Mouse (Mus musculus) brain, embryonic 14.5 days (tissue): ENCODE results near the gene Ap1g2.

Experiments used
- CTCF ChIP-seq: fragments of 200-500 bp; IDR thresholded peaks from 2 replicates; pipeline ENCODE4 v1.5.1; 2012; ENCODE audit warnings: inconsistent platforms, mild to moderate bottlenecking, moderate library complexity, borderline replicate concordance; ENCODE audit not compliant: insufficient read depth, insufficient read length; ENCODE audit errors: extremely low read depth
- POLR2A ChIP-seq: fragments of 200-500 bp; IDR thresholded peaks from 2 replicates; pipeline ENCODE4 v1.6.1; 2012; ENCODE audit warnings: mild to moderate bottlenecking, inconsistent platforms, borderline replicate concordance; ENCODE audit not compliant: poor library complexity, insufficient read depth, insufficient read length, severe bottlenecking; ENCODE audit errors: extremely low read depth

DNA sequence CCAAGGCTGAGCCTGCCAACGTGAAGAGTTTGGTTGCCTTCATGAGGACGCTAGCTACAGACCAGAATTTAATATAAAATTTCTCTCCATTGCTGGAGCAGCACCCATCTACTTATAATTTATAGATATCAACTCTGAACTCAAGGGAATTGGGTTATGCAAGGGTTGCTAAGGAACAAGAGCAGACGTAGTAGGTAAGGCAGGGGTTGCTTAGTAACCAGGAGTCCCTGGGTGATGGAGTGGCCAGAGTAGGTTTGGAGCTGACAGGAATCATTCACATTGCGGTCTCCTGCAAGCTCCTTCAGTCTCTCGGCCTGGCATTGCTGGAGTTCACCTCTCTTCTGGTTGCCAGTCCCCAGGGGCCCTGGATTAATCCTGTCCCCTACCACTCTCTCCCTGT lies 42.6 kb upstream of the Ap1g2 start:
- TF ChIP-seq CTCF (no peak), POLR2A (no peak)
